Mouse (Mus musculus): ENCODE results near the gene Rpp14. TPM values are rescaled to one million over a fixed set of nuclear protein-coding genes. Genes with fewer than 3 reads are reported as not detected.

Rpp14 gene
- polyA plus RNA-seq, 1 experiment from 2014 or later: 46.5 TPM

DNA sequence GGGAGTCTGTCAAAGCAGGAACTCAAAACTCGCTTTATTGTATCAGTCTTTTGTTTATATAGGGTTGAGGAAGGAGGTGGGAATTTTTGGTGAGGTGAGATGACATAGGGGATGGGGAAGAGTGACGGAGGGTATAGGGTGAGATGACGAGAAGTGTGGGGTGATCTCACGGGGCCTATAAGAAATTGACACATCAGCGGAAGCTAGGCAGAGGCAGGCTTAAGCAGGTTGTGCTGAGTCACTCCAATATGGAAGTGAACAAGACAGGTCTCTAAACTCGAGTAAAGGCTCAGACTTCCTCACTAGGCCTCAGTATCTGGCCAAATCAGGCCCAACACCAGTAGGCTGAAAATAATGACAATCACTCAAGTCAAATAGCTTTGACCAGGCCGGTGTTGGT lies 20.2 kb upstream of the Rpp14 start:
- no peak overlapping the region for H3K4me2 ChIP-seq (ENCODE audit: low read length)
- no peak overlapping the region for H3K9ac ChIP-seq (ENCODE audit: low read length)
- ATAC-seq (ENCODE audit: insufficient number of reproducible peaks, insufficient read depth, low FRiP score, low read depth): no peak
- H3K4me1 ChIP-seq (ENCODE audit: control insufficient read depth in 2 of 2, insufficient read depth in 2 of 2, low read length in 2 of 2): peaks cover 5 to 6% of the 10 kb centered on the region in 2 experiments; a peak in 2 of 4 replicates
- 85% methylated on average over 7 of the region's 7 CpGs for whole genome bisulfite sequencing
- no peak overlapping the region for H3K27ac ChIP-seq (replicated peaks in 1 of 2; ENCODE audit: control insufficient read depth in 1 of 2, insufficient read depth in 1 of 2, low read depth in 2 of 2, low read length in 2 of 2)
- no peaks in the 10 kb centered on the region for H3K9me3 ChIP-seq (ENCODE audit: control insufficient read depth, low read length)
- no peak overlapping the region for H3K4me3 ChIP-seq (ENCODE audit: control insufficient read depth in 1 of 2, insufficient read depth in 1 of 2, low read depth in 1 of 2, low read length in 2 of 2)
- peaks cover 7% of the 10 kb centered on the region; the same call in 1 of the 2 replicates for H3K36me3 ChIP-seq (ENCODE audit: control insufficient read depth, insufficient read depth, low read length)
- no peaks in the 10 kb centered on the region for H3K27me3 ChIP-seq (ENCODE audit: control insufficient read depth, insufficient read depth, low read length)

DNA sequence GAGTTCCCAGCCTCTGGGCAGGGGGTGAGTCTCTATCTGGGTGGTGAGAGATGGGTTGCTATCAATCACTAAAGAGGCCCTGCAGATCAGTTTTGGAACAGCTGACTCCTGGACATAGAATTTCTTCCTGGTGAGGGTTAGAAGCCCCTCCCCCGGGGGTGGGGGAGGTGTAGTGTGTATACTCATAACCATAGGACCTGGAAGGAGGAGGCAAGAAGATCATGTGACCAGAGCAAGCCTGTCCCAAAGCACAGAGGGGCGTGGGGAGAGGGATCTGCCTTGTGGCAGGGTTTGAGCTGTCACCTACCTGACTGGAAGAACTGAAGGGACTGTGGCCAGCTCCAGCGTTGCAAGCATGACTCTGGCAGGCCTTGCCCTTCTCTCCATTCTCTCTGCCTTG lies 18.1 kb upstream of the Rpp14 start:
- no peaks in the 10 kb centered on the region for H3K9me3 ChIP-seq (ENCODE audit: control insufficient read depth, low read length)
- H3K27me3 ChIP-seq (ENCODE audit: control insufficient read depth, insufficient read depth, low read length): no peaks in the 10 kb centered on the region
- H3K27ac ChIP-seq (replicated peaks in 1 of 2; ENCODE audit: control insufficient read depth in 1 of 2, insufficient read depth in 1 of 2, low read depth in 2 of 2, low read length in 2 of 2): no peak overlapping the region
- H3K36me3 ChIP-seq (ENCODE audit: control insufficient read depth, insufficient read depth, low read length): no peaks in the 10 kb centered on the region
- WGBS: 23% methylated on average over 3 of the region's 3 CpGs
- H3K4me3 ChIP-seq (ENCODE audit: control insufficient read depth in 1 of 2, insufficient read depth in 1 of 2, low read depth in 1 of 2, low read length in 2 of 2): no peak overlapping the region
- H3K4me2 ChIP-seq (ENCODE audit: low read length): no peak overlapping the region
- no peak overlapping the region for H3K9ac ChIP-seq (ENCODE audit: low read length)
- peaks cover 5 to 6% of the 10 kb centered on the region in 2 experiments; a peak in 2 of 4 replicates for H3K4me1 ChIP-seq (ENCODE audit: control insufficient read depth in 2 of 2, insufficient read depth in 2 of 2, low read length in 2 of 2)
- ATAC-seq (ENCODE audit: insufficient number of reproducible peaks, insufficient read depth, low FRiP score, low read depth): no peak

DNA sequence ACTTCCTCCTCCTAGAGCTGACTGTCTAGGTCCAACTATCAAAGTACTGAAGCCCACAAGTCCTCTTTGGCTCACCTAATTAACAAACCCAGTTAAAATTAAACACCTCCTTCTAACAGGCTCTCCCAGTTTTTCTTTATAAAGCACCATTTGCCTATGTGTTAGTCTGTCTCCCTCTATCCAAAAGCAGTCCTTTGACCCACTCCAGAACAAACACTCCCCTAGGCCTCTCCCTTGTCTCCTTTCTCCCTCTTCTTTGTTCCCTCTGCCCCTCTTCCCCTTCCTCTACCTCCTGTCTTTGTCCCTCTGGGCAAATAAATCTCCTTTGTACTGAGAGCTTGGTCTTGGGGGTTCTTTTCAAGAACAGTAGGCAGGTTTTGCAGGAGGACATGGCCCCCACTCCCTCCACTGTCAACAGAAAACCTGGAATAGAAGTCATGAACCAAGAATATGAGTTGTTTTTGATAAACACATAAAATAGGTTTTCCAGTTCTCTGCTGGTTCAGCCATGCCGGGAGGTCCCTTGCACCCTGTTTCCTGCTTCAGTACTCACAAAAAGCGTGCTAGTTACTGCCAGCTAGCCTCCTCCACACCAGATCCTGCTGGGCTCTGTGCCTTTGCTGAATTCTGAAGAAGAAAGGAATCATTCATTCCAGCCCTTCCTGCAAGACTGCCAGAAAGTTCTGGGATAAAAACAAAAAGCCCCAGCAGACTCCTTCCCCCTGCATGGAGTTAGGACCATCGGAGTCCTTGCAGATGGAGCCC lies 17.4 kb upstream of the Rpp14 start:
- no peak for ATAC-seq (ENCODE audit: insufficient number of reproducible peaks, insufficient read depth, low FRiP score, low read depth)
- Histone ChIP-seq H3K27ac (replicated peaks in 1 of 2; ENCODE audit: control insufficient read depth in 1 of 2, insufficient read depth in 1 of 2, low read depth in 2 of 2, low read length in 2 of 2) (peak overlapping the region in 1 of 2 experiments; percentile 57; a peak in 1 of 4 replicates), H3K36me3 (ENCODE audit: control insufficient read depth, insufficient read depth, low read length) (no peaks in the 10 kb centered on the region), H3K4me3 (ENCODE audit: control insufficient read depth in 1 of 2, insufficient read depth in 1 of 2, low read depth in 1 of 2, low read length in 2 of 2) (no peak overlapping the region), H3K4me1 (ENCODE audit: control insufficient read depth in 2 of 2, insufficient read depth in 2 of 2, low read length in 2 of 2) (peaks cover 5 to 6% of the 10 kb centered on the region in 2 experiments; a peak in 2 of 4 replicates), H3K27me3 (ENCODE audit: control insufficient read depth, insufficient read depth, low read length) (no peaks in the 10 kb centered on the region), H3K4me2 (ENCODE audit: low read length) (no peak overlapping the region), H3K9me3 (ENCODE audit: control insufficient read depth, low read length) (no peaks in the 10 kb centered on the region), H3K9ac (ENCODE audit: low read length) (no peak overlapping the region)
- 57% methylated on average over 3 of the region's 3 CpGs for WGBS

DNA sequence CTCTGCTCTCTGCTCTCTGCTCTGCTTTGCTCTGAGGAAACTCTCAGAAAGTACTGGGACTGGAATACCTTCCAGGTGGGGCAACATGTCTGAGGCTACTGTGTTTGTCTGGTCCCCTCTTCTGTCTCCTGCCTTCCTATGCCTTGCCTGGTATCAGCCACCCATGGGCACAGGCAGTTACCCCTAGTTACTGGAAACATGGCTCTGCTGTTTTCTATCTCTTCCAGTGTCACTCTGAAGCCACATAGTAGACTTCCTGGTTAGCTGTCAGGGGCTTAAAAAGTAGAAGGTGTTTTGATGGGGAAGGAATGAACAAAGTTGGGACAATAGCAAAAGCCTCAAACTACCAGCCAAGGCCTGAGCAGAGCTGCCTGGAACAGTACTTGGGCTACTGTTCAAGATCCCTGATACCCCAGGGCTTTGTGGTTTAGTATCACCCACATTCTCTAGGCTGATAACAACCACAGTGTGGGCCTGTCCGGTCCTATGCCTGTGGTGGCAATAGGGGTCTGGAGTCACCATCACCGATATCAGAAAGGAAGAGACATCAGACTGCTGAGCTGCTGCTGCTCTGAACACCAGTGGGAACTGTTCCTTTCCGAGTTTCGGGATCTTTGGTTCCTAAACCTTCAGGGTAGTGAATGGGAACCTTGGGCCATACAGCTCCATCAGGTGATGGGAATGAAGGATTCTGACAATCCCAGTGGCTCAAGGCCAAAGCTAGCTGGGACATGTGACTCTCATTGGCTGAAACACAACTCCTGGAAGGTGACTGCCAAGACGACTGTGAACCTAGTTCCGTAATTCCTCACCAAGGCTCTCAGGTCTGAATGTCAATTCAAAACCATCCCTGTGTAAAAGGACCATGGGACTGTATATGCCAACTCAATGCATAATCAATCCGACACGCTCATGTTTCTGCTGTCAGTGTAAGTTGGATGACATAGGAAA lies 16.1 kb upstream of the Rpp14 start:
- H3K4me1 ChIP-seq (ENCODE audit: control insufficient read depth in 2 of 2, insufficient read depth in 2 of 2, low read length in 2 of 2): peaks cover 5 to 6% of the 10 kb centered on the region in 2 experiments; a peak in 2 of 4 replicates
- no peak overlapping the region for H3K9ac ChIP-seq (ENCODE audit: low read length)
- WGBS: 77% methylated on average over 8 of the region's 8 CpGs
- no peaks in the 10 kb centered on the region for H3K36me3 ChIP-seq (ENCODE audit: control insufficient read depth, insufficient read depth, low read length)
- H3K27me3 ChIP-seq (ENCODE audit: control insufficient read depth, insufficient read depth, low read length): no peaks in the 10 kb centered on the region
- no peak for ATAC-seq (ENCODE audit: insufficient number of reproducible peaks, insufficient read depth, low FRiP score, low read depth)
- H3K4me3 ChIP-seq (ENCODE audit: control insufficient read depth in 1 of 2, insufficient read depth in 1 of 2, low read depth in 1 of 2, low read length in 2 of 2): no peak overlapping the region
- H3K27ac ChIP-seq (replicated peaks in 1 of 2; ENCODE audit: control insufficient read depth in 1 of 2, insufficient read depth in 1 of 2, low read depth in 2 of 2, low read length in 2 of 2): no peak overlapping the region
- no peaks in the 10 kb centered on the region for H3K9me3 ChIP-seq (ENCODE audit: control insufficient read depth, low read length)
- H3K4me2 ChIP-seq (ENCODE audit: low read length): no peak overlapping the region

DNA sequence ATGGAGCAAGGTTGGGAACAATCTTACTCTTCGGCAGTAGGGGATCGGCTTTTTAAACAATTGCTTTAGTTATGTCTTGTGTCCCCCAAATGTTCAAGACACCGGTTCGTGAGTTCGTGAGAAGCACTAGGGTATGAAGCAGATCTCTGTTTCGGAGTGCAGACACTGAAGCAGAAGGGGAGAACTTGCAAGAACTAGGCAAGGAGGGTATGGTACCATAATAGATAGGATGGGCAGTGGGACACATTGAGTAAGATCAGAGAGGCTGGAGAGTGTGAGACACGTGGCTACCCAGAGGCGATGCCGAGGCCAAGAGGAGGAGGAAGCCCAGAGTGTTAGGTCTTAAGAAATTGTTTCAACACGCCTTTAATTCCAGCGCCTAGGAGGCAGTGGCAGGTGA lies 551 bp downstream of the Rpp14 start:
- Histone ChIP-seq H3K4me2 (ENCODE audit: low read length) (peak overlapping the region; percentile 78), H3K27ac (replicated peaks in 1 of 2; ENCODE audit: control insufficient read depth in 1 of 2, insufficient read depth in 1 of 2, low read depth in 2 of 2, low read length in 2 of 2) (peak overlapping the region; percentile 98 to 99), H3K4me3 (ENCODE audit: control insufficient read depth in 1 of 2, insufficient read depth in 1 of 2, low read depth in 1 of 2, low read length in 2 of 2) (peak overlapping the region; percentile 71 to 82), H3K9ac (ENCODE audit: low read length) (peak overlapping the region; percentile 85), H3K4me1 (ENCODE audit: control insufficient read depth in 2 of 2, insufficient read depth in 2 of 2, low read length in 2 of 2) (peaks cover 4 to 12% of the 10 kb centered on the region in 2 experiments; a peak in 2 of 4 replicates), H3K27me3 (ENCODE audit: control insufficient read depth, insufficient read depth, low read length) (no peaks in the 10 kb centered on the region), H3K36me3 (ENCODE audit: control insufficient read depth, insufficient read depth, low read length) (peaks cover 23% of the 10 kb centered on the region), H3K9me3 (ENCODE audit: control insufficient read depth, low read length) (no peaks in the 10 kb centered on the region)
- ATAC-seq (ENCODE audit: insufficient number of reproducible peaks, insufficient read depth, low FRiP score, low read depth): no peak
- 4% methylated on average over 11 of the region's 11 CpGs for WGBS

DNA sequence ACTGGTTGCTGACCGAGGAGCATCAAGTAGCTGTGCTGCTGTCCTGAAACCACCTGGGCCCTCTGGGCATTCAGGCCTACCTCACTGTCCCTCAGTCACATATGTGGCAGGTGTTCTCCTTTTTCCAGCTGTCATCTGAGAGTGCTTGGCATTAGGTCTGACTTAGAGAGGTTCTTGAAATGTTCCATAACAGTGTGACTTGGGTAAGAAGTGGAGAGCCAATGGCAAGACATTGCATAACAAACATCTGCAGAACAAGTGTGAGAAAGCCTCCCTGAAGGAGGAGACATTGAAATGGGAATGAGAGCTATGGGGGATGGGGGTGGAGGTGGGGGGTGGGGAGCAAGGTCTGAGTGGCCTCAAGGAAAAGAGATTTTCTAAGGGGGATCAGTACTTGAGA lies 2.8 kb downstream of the Rpp14 start:
- H3K9ac ChIP-seq (ENCODE audit: low read length): no peak overlapping the region
- H3K4me3 ChIP-seq (ENCODE audit: control insufficient read depth in 1 of 2, insufficient read depth in 1 of 2, low read depth in 1 of 2, low read length in 2 of 2): no peak overlapping the region
- 96% methylated on average over 1 of the region's 1 CpGs for WGBS
- peaks cover 4 to 12% of the 10 kb centered on the region in 2 experiments; a peak in 2 of 4 replicates for H3K4me1 ChIP-seq (ENCODE audit: control insufficient read depth in 2 of 2, insufficient read depth in 2 of 2, low read length in 2 of 2)
- H3K9me3 ChIP-seq (ENCODE audit: control insufficient read depth, low read length): no peaks in the 10 kb centered on the region
- no peaks in the 10 kb centered on the region for H3K27me3 ChIP-seq (ENCODE audit: control insufficient read depth, insufficient read depth, low read length)
- ATAC-seq (ENCODE audit: insufficient number of reproducible peaks, insufficient read depth, low FRiP score, low read depth): no peak
- no peak overlapping the region for H3K4me2 ChIP-seq (ENCODE audit: low read length)
- H3K27ac ChIP-seq (replicated peaks in 1 of 2; ENCODE audit: control insufficient read depth in 1 of 2, insufficient read depth in 1 of 2, low read depth in 2 of 2, low read length in 2 of 2): no peak overlapping the region
- peaks cover 45% of the 10 kb centered on the region for H3K36me3 ChIP-seq (ENCODE audit: control insufficient read depth, insufficient read depth, low read length)

DNA sequence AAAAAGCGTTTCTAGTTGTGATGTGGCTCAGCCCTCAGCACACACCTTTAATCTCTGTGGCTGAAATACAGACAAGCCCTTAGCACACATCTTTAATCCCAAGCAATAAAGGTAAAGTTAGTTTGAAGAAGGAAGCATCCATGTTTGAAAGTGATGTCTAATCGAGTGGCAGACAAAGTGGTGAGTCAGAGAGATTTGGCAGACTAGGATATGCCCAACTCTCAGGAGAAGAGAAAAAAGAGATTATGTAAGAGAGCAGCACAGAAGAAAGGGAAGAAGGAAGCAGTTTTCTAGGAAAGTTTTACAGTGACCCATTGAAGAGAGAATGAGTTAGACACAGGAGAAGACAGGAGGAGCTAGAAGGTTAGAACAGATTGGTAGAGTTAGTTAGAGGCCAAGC lies 8.8 kb downstream of the Rpp14 start:
- 90% methylated on average over 2 of the region's 2 CpGs for WGBS
- ATAC-seq (ENCODE audit: insufficient number of reproducible peaks, insufficient read depth, low FRiP score, low read depth): no peak
- Histone ChIP-seq H3K4me2 (ENCODE audit: low read length) (no peak overlapping the region), H3K4me3 (ENCODE audit: control insufficient read depth in 1 of 2, insufficient read depth in 1 of 2, low read depth in 1 of 2, low read length in 2 of 2) (no peak overlapping the region), H3K27ac (replicated peaks in 1 of 2; ENCODE audit: control insufficient read depth in 1 of 2, insufficient read depth in 1 of 2, low read depth in 2 of 2, low read length in 2 of 2) (no peak overlapping the region), H3K27me3 (ENCODE audit: control insufficient read depth, insufficient read depth, low read length) (no peaks in the 10 kb centered on the region), H3K4me1 (ENCODE audit: control insufficient read depth in 2 of 2, insufficient read depth in 2 of 2, low read length in 2 of 2) (no peaks in the 10 kb centered on the region), H3K9ac (ENCODE audit: low read length) (no peak overlapping the region), H3K36me3 (ENCODE audit: control insufficient read depth, insufficient read depth, low read length) (peaks cover 73% of the 10 kb centered on the region), H3K9me3 (ENCODE audit: control insufficient read depth, low read length) (no peaks in the 10 kb centered on the region)
